Mouse (Mus musculus) embryonic fibroblast, embryonic 13.5 days (primary cell): ENCODE measurements around the gene Icosl.

ENCODE experiments used
- CTCF ChIP-seq: IDR thresholded peaks from 2 replicates; pipeline ENCODE4 v1.5.1; 2011; ENCODE audit warnings: mild to moderate bottlenecking, control low read depth, low read length, moderate library complexity, borderline replicate concordance; ENCODE audit not compliant: insufficient read depth
- POLR2A ChIP-seq: IDR thresholded peaks from 2 replicates; pipeline ENCODE4 v1.6.1; 2011; ENCODE audit warnings: low read depth, mild to moderate bottlenecking, control low read depth, low read length, moderate library complexity

DNA sequence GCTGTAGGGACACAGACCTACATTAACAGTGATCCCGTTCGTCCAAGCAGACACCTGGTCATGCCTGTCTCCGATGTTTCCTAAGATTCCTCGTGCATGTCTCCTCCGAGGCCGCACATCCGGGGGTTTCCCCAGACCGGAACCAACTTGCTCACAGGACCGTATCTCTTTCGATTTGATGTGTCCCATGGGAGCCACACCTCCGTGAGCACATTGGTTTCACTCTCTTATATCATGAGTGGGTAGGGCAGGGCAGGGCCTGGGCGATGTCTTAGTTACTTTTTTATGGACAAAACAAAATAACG is 23.6 kb downstream of the Icosl start:
- TF ChIP-seq CTCF (no peak), POLR2A (no peak)
